Mouse (Mus musculus) MEL (cell line): Measurements from ENCODE around the gene Gm340. TPM values are rescaled to one million over a fixed set of nuclear protein-coding genes. Genes with fewer than 3 reads are reported as not detected.

ENCODE experiments used
- DNase-seq: peaks from one replicate; pipeline ENCODE4 v3.0.0; 2011; ENCODE audit warnings: low read depth, low spot score
- H3K27ac ChIP-seq: 2 replicates; pipeline ENCODE4 v1.5.1; 2012; ENCODE audit warnings: low read depth, mild to moderate bottlenecking, control low read depth, low read length, moderate library complexity; ENCODE audit not compliant: control insufficient read depth
- H3K27me3 ChIP-seq, 2 experiments: fragments of 150-350 bp in 1 of 2; sonication (generic) in 1 of 2; 2 replicates each; pipeline ENCODE4 v1.6.1; 2012; ENCODE audit warnings: low read length in 2 of 2, mild to moderate bottlenecking in 2 of 2, improper control_type of control experiment in 1 of 2, moderate library complexity in 1 of 2; ENCODE audit not compliant: insufficient read depth in 2 of 2, control insufficient read depth in 1 of 2
- H3K36me3 ChIP-seq, 2 experiments: 2 replicates each; pipeline ENCODE4 v1.6.1; 2012 to 2014; ENCODE audit warnings: low read length in 2 of 2, improper control_type of control experiment in 1 of 2, inconsistent platforms in 1 of 2, mild to moderate bottlenecking in 1 of 2; ENCODE audit not compliant: insufficient read depth in 2 of 2, control insufficient read depth in 1 of 2
- H3K4me1 ChIP-seq, 2 experiments: fragments of 150-350 bp in 1 of 2; sonication (generic) in 1 of 2; 2 replicates each; pipeline ENCODE4 v1.6.1; 2012; ENCODE audit warnings: low read length in 2 of 2, improper control_type of control experiment in 1 of 2, mild to moderate bottlenecking in 1 of 2; ENCODE audit not compliant: insufficient read depth in 2 of 2, control insufficient read depth in 1 of 2
- H3K4me3 ChIP-seq, 2 experiments: fragments of 150-350 bp in 1 of 2; sonication (generic) in 1 of 2; 2 replicates each; pipeline ENCODE4 v1.5.1; 2012; ENCODE audit warnings: low read depth in 2 of 2, low read length in 2 of 2, mild to moderate bottlenecking in 2 of 2, moderate library complexity in 2 of 2, control low read depth in 1 of 2, improper control_type of control experiment in 1 of 2; ENCODE audit not compliant: control insufficient read depth in 1 of 2, insufficient read depth in 1 of 2
- H3K79me2 ChIP-seq: 2 replicates; pipeline ENCODE4 v1.6.1; 2012; ENCODE audit warnings: mild to moderate bottlenecking, low read length, moderate library complexity; ENCODE audit not compliant: control insufficient read depth, poor library complexity, insufficient read depth
- H3K9ac ChIP-seq: 2 replicates; pipeline ENCODE4 v1.6.1; 2012; ENCODE audit warnings: low read depth, mild to moderate bottlenecking, control low read depth, low read length, moderate library complexity; ENCODE audit not compliant: control insufficient read depth, poor library complexity, severe bottlenecking
- H3K9me3 ChIP-seq: fragments of 150-350 bp; sonication (generic); replicated peaks from 2 replicates; pipeline ENCODE4 v1.6.1; 2012; ENCODE audit warnings: mild to moderate bottlenecking, low read length, improper control_type of control experiment, moderate library complexity; ENCODE audit not compliant: insufficient read depth
- CTCF ChIP-seq, 3 experiments: IDR thresholded peaks in 2 of 3; conservative IDR thresholded peaks in 1 of 3; 2 replicates each; pipeline ENCODE4 v1.5.1; 2011 to 2012; ENCODE audit warnings: low read length in 3 of 3, low read depth in 2 of 3, mild to moderate bottlenecking in 2 of 3, improper control_type of control experiment in 1 of 3, inconsistent platforms in 1 of 3, mixed read lengths in 1 of 3, moderate library complexity in 1 of 3; ENCODE audit not compliant: control insufficient read depth in 1 of 3, insufficient read depth in 1 of 3, poor library complexity in 1 of 3, severe bottlenecking in 1 of 3
- E2F4 ChIP-seq: IDR thresholded peaks from 2 replicates; pipeline ENCODE4 v1.6.1; 2011; ENCODE audit warnings: low read depth, low read length, improper control_type of control experiment, borderline replicate concordance
- ELF1 ChIP-seq: IDR thresholded peaks from 2 replicates; pipeline ENCODE4 v1.6.1; 2014; ENCODE audit warnings: low read depth, mild to moderate bottlenecking, inconsistent platforms, low read length, improper control_type of control experiment, moderate library complexity
- EP300 ChIP-seq, 2 experiments: IDR thresholded peaks; 2 replicates each; pipeline ENCODE4 v1.6.1; 2011; ENCODE audit warnings: improper control_type of control experiment in 2 of 2, low read length in 2 of 2, low read depth in 1 of 2, mild to moderate bottlenecking in 1 of 2
- ETS1 ChIP-seq: IDR thresholded peaks from 2 replicates; pipeline ENCODE4 v1.6.1; 2012; ENCODE audit warnings: low read depth, mild to moderate bottlenecking, inconsistent platforms, low read length, improper control_type of control experiment, moderate library complexity
- GABPA ChIP-seq: IDR thresholded peaks from 2 replicates; pipeline ENCODE4 v1.6.1; 2012; ENCODE audit warnings: low read depth, mild to moderate bottlenecking, inconsistent platforms, low read length, improper control_type of control experiment, moderate library complexity
- GATA1 ChIP-seq: IDR thresholded peaks from 2 replicates; pipeline ENCODE4 v1.6.1; 2011; ENCODE audit warnings: low read depth, low read length, improper control_type of control experiment
- HCFC1 ChIP-seq: IDR thresholded peaks from 2 replicates; pipeline ENCODE4 v1.6.1; 2012; ENCODE audit warnings: low read depth, mild to moderate bottlenecking, inconsistent platforms, low read length, improper control_type of control experiment, moderate library complexity
- MAFK ChIP-seq: IDR thresholded peaks from 2 replicates; pipeline ENCODE4 v1.6.1; 2011; ENCODE audit warnings: low read depth, mild to moderate bottlenecking, low read length, improper control_type of control experiment, borderline replicate concordance
- MAX ChIP-seq: IDR thresholded peaks from 2 replicates; pipeline ENCODE4 v1.6.1; 2011; ENCODE audit warnings: low read length, improper control_type of control experiment
- MAZ ChIP-seq: IDR thresholded peaks from 2 replicates; pipeline ENCODE4 v1.6.1; 2012; ENCODE audit warnings: low read depth, mild to moderate bottlenecking, inconsistent platforms, low read length, improper control_type of control experiment
- MEF2A ChIP-seq: IDR thresholded peaks from 2 replicates; pipeline ENCODE4 v1.6.1; 2014; ENCODE audit warnings: low read depth, mild to moderate bottlenecking, inconsistent platforms, low read length, improper control_type of control experiment; ENCODE audit not compliant: poor library complexity, insufficient replicate concordance, severe bottlenecking; ENCODE audit errors: extremely low read depth
- MXI1 ChIP-seq: IDR thresholded peaks from 2 replicates; pipeline ENCODE4 v1.6.1; 2011; ENCODE audit warnings: mild to moderate bottlenecking, low read depth, low read length, improper control_type of control experiment
- NELFE ChIP-seq: IDR thresholded peaks from 2 replicates; pipeline ENCODE4 v1.6.1; 2011; ENCODE audit warnings: low read depth, low read length, improper control_type of control experiment
- POLR2A ChIP-seq, 2 experiments: IDR thresholded peaks; 2 replicates each; pipeline ENCODE4 v1.6.1; 2011 to 2012; ENCODE audit warnings: low read length in 2 of 2, mild to moderate bottlenecking in 2 of 2, control low read depth in 1 of 2, improper control_type of control experiment in 1 of 2, low read depth in 1 of 2, moderate library complexity in 1 of 2; ENCODE audit not compliant: control insufficient read depth in 1 of 2, insufficient read depth in 1 of 2, poor library complexity in 1 of 2
- POLR2AphosphoS5 ChIP-seq: IDR thresholded peaks from 2 replicates; pipeline ENCODE4 v1.6.1; 2012; ENCODE audit warnings: low read depth, borderline replicate concordance, mild to moderate bottlenecking, inconsistent platforms, low read length, moderate library complexity, mixed read lengths
- SMC3 ChIP-seq: IDR thresholded peaks from 2 replicates; pipeline ENCODE4 v1.6.1; 2011; ENCODE audit warnings: low read depth, low read length, improper control_type of control experiment
- USF1 ChIP-seq: IDR thresholded peaks from 2 replicates; pipeline ENCODE4 v1.6.1; 2014; ENCODE audit warnings: low read depth, mild to moderate bottlenecking, inconsistent platforms, low read length, improper control_type of control experiment, moderate library complexity
- ZC3H11A ChIP-seq: IDR thresholded peaks from 2 replicates; pipeline ENCODE4 v1.6.1; 2012; ENCODE audit warnings: low read depth, mild to moderate bottlenecking, inconsistent platforms, low read length, improper control_type of control experiment
- ZMIZ1 ChIP-seq: IDR thresholded peaks from 2 replicates; pipeline ENCODE4 v1.6.1; 2012; ENCODE audit warnings: low read depth, mild to moderate bottlenecking, inconsistent platforms, low read length, improper control_type of control experiment, moderate library complexity
- ZNF384 ChIP-seq: IDR thresholded peaks from 2 replicates; pipeline ENCODE4 v1.6.1; 2012; ENCODE audit warnings: low read depth, mild to moderate bottlenecking, inconsistent platforms, low read length, improper control_type of control experiment
- polyA plus RNA-seq, 2 experiments: library from polyadenylated mRNA; stranded (reverse) in 1 of 2; unstranded in 1 of 2; fragments of >175 nt in 1 of 2; fragments of >200 nt in 1 of 2; gene quantifications; 2 replicates each; pipeline versions ENCODE4 v1.2.1 to v1.2.4; 2012; ENCODE audit warnings: low replicate concordance in 2 of 2, low read depth in 1 of 2; ENCODE audit not compliant: insufficient read length in 2 of 2, insufficient read depth in 1 of 2, missing spikeins in 1 of 2
- total RNA-seq: library from RNA; depleted of rRNA; stranded (reverse); fragments of 300-350 nt; gene quantifications from 2 replicates; pipeline ENCODE4 v1.2.3, GENCODE M21; 2012

Gm340 gene
- total and polyA plus RNA-seq, 3 experiments, result 11.0 to 38.9 (median 17.4) TPM

DNA sequence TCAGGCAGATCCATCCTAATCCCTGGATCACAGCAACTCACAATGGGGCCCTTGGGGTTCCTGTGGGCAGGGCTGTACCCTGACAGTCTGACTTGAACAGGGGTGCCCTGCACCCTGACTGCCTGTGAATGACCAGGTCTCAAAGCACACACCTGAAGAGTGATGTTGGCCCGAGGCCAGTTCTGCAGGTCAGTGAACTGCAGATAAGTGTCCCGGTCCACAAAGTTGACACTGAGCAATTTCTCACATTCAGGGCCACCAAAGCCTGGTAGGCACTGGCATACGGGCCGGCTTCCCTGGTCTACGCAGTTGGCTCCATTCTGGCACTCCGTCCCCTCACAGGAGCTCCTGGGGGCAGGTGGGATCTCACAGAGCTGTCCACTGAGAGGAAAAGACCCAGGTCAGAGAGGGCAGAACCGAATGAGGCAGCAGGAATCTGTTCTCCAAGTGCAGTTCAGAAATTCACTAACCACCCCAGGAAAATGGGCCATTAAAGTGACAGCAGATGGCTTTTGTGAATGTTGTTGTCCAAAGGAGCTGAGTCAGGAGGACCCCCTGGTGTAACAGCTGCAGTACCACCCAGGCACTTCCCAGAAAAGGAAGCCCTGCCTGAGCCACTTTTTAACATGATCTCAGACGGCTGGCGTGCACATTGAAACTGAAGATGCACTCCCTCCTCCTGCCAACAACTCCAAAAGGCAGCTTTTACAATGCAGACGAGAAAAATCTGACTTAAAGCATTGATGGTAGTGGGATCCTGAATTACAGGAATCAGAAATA lies 24.2 kb downstream of the Gm340 start:
- H3K9me3 ChIP-seq, result no peaks in the 10 kb centered on the region
- no peak overlapping the region for H3K9ac ChIP-seq
- H3K27me3 ChIP-seq, result peaks cover 14 to 19% of the 10 kb centered on the region in 2 experiments

DNA sequence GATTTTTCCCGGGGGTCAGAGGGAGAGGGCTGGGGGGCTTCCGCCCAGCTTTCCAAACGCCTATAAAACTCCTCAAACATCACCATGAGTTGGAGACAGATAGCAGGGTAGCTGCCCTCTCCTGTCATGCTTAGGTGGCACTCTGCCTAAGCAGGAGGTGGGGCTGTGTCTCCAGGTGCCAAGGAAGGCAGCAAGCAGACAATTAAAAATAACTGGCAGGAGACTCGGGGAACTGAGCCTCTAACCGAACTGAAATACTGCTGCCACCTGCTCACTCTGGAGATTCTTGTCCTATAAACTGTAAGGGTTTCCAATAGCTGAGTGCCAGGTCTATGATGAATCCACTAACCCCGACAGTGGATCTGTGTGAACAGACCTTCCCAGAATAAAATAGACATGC lies 29.5 kb downstream of the Gm340 start:
- peaks cover 20 to 23% of the 10 kb centered on the region in 2 experiments for H3K27me3 ChIP-seq
- H3K9ac ChIP-seq, result no peak overlapping the region
- no peaks in the 10 kb centered on the region for H3K36me3 ChIP-seq
- H3K27ac ChIP-seq, result no peak overlapping the region
- H3K4me1 ChIP-seq, result no peaks in the 10 kb centered on the region
- H3K9me3 ChIP-seq, result no peaks in the 10 kb centered on the region
- no peaks in the 10 kb centered on the region for H3K79me2 ChIP-seq
- TF ChIP-seq ELF1, result no peak
- TF ChIP-seq MEF2A, result no peak
- no peak for TF ChIP-seq ZMIZ1
- no peak for DNase-seq
- no peak overlapping the region for H3K4me3 ChIP-seq

More for the DNA sequence above, 24.2 kb downstream of the Gm340 start:
- Histone ChIP-seq H3K79me2 (no peaks in the 10 kb centered on the region), H3K36me3 (no peaks in the 10 kb centered on the region), H3K4me3 (no peak overlapping the region), H3K4me1 (no peaks in the 10 kb centered on the region), H3K27ac (no peak overlapping the region)
- DNase-seq, result no peak
- TF ChIP-seq GABPA (no peak), ETS1 (no peak), ELF1 (no peak), MXI1 (no peak), MEF2A (no peak), SMC3 (no peak), NELFE (no peak), POLR2A (IDR thresholded peaks at IDR 0.05; ENCODE audit: control insufficient read depth in 1 of 2, insufficient read depth in 1 of 2, low read depth in 1 of 2, low read length in 2 of 2, poor library complexity in 1 of 2) (no peak), GATA1 (no peak), EP300 (IDR thresholded peaks at IDR 0.05; ENCODE audit: low read depth in 1 of 2, low read length in 2 of 2) (no peak), E2F4 (no peak), USF1 (no peak), MAFK (no peak), MAZ (no peak), ZC3H11A (no peak), POLR2AphosphoS5 (no peak), MAX (no peak), ZNF384 (no peak), HCFC1 (no peak), CTCF (IDR thresholded peaks at IDR 0.05 in 2 of 3, conservative IDR thresholded peaks at IDR 0.05 in 1 of 3; ENCODE audit: control insufficient read depth in 1 of 3, insufficient read depth in 1 of 3, low read depth in 2 of 3, low read length in 3 of 3, poor library complexity in 1 of 3, severe bottlenecking in 1 of 3) (no peak)
